Comparison of ENCODE assay signal across 7 mouse cellular contexts in the genomic region with DNA sequence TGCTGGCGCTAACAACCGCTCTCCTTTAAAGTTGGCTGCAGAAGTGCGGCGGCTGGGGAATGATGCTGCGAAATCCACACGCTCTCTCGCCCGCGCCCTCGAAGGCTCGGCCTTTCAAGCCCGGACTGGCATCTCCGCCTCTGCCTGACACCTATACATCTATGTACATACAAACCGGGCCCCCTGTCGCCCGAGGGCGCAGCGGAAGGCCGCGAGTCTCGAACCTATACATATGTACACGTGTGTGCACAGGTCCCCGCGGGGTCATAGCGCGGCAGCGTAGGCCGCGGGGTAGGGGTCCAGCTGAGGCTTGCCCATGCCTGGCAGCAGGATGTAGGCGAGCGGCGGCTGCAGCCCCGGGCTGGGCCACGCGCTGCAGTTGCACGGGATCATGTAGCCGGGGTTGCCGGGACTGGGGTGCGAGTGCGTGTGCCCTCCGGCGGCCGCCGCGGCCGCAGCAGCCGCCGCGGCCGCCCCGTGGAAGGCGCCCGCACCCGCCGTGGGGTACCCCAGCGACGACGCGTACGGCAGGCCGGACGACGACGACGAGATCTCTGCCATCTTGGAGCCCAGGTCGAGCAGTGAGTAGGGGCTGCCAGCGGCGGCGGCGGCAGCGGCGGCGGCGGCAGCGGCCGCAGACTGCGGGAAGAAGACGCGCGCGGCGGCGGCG. TPM values are rescaled to one million over a fixed set of nuclear protein-coding genes. Genes with fewer than 3 reads are reported as not detected.
DNase-seq lines count a peak whose midpoint lies in the region; ATAC-seq and TF ChIP-seq lines count a peak whose summit lies in the region.

No protein-coding gene starts in this region.

- no peaks in the 10 kb centered on the region for H3K9me3 ChIP-seq in lung, postnatal 0 days (ENCODE audit: low read length)
- H3K9me3 ChIP-seq in embryonic facial prominence, embryonic 12.5 days: no peaks in the 10 kb centered on the region
- no peaks in the 10 kb centered on the region for H3K9me3 ChIP-seq in hindbrain, postnatal 0 days (ENCODE audit: low read length)
- H3K9me3 ChIP-seq in midbrain, embryonic 15.5 days: no peaks in the 10 kb centered on the region

- peak overlapping the region; percentile 50 for H3K4me3 ChIP-seq in lung, postnatal 0 days (ENCODE audit: low read depth, low read length)
- peak overlapping the region; percentile 49 for H3K4me3 ChIP-seq in embryonic facial prominence, embryonic 12.5 days
- peak overlapping the region; percentile 52 for H3K4me3 ChIP-seq in hindbrain, postnatal 0 days (ENCODE audit: low read length)
- H3K4me3 ChIP-seq in midbrain, embryonic 15.5 days: peak overlapping the region; percentile 49

- peaks cover 10% of the 10 kb centered on the region; the same call in 1 of the 2 replicates for H3K4me1 ChIP-seq in lung, postnatal 0 days (ENCODE audit: insufficient read depth, low read depth, low read length)
- peaks cover 26% of the 10 kb centered on the region for H3K4me1 ChIP-seq in embryonic facial prominence, embryonic 12.5 days
- H3K4me1 ChIP-seq in hindbrain, postnatal 0 days (ENCODE audit: insufficient read depth, low read length): no peaks in the 10 kb centered on the region
- H3K4me1 ChIP-seq in midbrain, embryonic 15.5 days: peaks cover 48% of the 10 kb centered on the region

- TF ChIP-seq EP300 in lung, postnatal 0 days (IDR thresholded peaks at IDR 0.05): no peak

- no peak for DNase-seq in lung, postnatal 0 days (ENCODE audit: low spot score)
- DNase-seq in lung, postnatal 10 days: no peak
- peak; percentile 21 for DNase-seq in hindbrain, postnatal 0 days (ENCODE audit: low spot score)
- DNase-seq in MN1 (ENCODE audit: low spot score): no peak
- no peak for DNase-seq in frontal cortex, postnatal 36 days (ENCODE audit: low spot score in 2 of 2)

- WGBS in lung, postnatal 0 days: 1% methylated on average over 58 of the region's 84 CpGs
- WGBS in embryonic facial prominence, embryonic 12.5 days: under 1% methylated on average over 58 of the region's 84 CpGs
- 3% methylated on average over 73 of the region's 84 CpGs for WGBS in hindbrain, postnatal 0 days
- WGBS in midbrain, embryonic 15.5 days: under 1% methylated on average over 54 of the region's 84 CpGs

- no peak for TF ChIP-seq CTCF in lung, postnatal 0 days (IDR thresholded peaks at IDR 0.05)
- TF ChIP-seq CTCF in hindbrain, postnatal 0 days (IDR thresholded peaks at IDR 0.05; ENCODE audit: low read depth): no peak

- no peak for ATAC-seq in lung, postnatal 0 days
- no peak for ATAC-seq in embryonic facial prominence, embryonic 12.5 days (ENCODE audit: insufficient number of reproducible peaks, insufficient read depth, low FRiP score, low TSS enrichment)
- ATAC-seq in hindbrain, postnatal 0 days: no peak
- ATAC-seq in midbrain, embryonic 15.5 days (replicated peaks): no peak

- H3K27me3 ChIP-seq in lung, postnatal 0 days (replicated peaks; ENCODE audit: insufficient read depth, low read length): peaks cover 83% of the 10 kb centered on the region
- peaks cover 72% of the 10 kb centered on the region for H3K27me3 ChIP-seq in embryonic facial prominence, embryonic 12.5 days
- H3K27me3 ChIP-seq in hindbrain, postnatal 0 days (ENCODE audit: insufficient read depth, low read length): peaks cover 47% of the 10 kb centered on the region
- peaks cover 16% of the 10 kb centered on the region for H3K27me3 ChIP-seq in midbrain, embryonic 15.5 days (replicated peaks)

- H3K36me3 ChIP-seq in lung, postnatal 0 days (ENCODE audit: insufficient read depth, low read length): no peaks in the 10 kb centered on the region
- no peaks in the 10 kb centered on the region for H3K36me3 ChIP-seq in embryonic facial prominence, embryonic 12.5 days
- H3K36me3 ChIP-seq in hindbrain, postnatal 0 days (ENCODE audit: insufficient read depth, low read length): no peaks in the 10 kb centered on the region
- no peaks in the 10 kb centered on the region for H3K36me3 ChIP-seq in midbrain, embryonic 15.5 days (replicated peaks)

- no peak overlapping the region for H3K9ac ChIP-seq in lung, postnatal 0 days (replicated peaks; ENCODE audit: low read depth)
- H3K9ac ChIP-seq in embryonic facial prominence, embryonic 12.5 days: peak overlapping the region; percentile 52
- peak overlapping the region; percentile 56 for H3K9ac ChIP-seq in hindbrain, postnatal 0 days (replicated peaks; ENCODE audit: low read length)
- H3K9ac ChIP-seq in midbrain, embryonic 15.5 days: peak overlapping the region; percentile 45

- peak overlapping the region; percentile 79 for H3K4me2 ChIP-seq in lung, postnatal 0 days (replicated peaks; ENCODE audit: low read depth, low read length)
- peak overlapping the region; percentile 90 for H3K4me2 ChIP-seq in embryonic facial prominence, embryonic 12.5 days (replicated peaks)
- peak overlapping the region; percentile 68 for H3K4me2 ChIP-seq in hindbrain, postnatal 0 days (ENCODE audit: low read depth, low read length)
- H3K4me2 ChIP-seq in midbrain, embryonic 15.5 days: peak overlapping the region; percentile 74

- H3K27ac ChIP-seq in lung, postnatal 0 days (ENCODE audit: low read length): no peak overlapping the region
- no peak overlapping the region for H3K27ac ChIP-seq in embryonic facial prominence, embryonic 12.5 days
- peak overlapping the region; percentile 71; the same call in 1 of the 2 replicates for H3K27ac ChIP-seq in hindbrain, postnatal 0 days
- H3K27ac ChIP-seq in midbrain, embryonic 15.5 days: peak overlapping the region; percentile 85

RNA-seq across cellular contexts. Expression of a gene that starts 2.2 kb away (rescaled TPM):
- polyA plus RNA-seq in lung, postnatal 0 days (2015; fragmentation: Nextera tagmentation; extraction: Ambion mirVana): 0.11 and 0.14 TPM in 2 replicates
- polyA plus RNA-seq in embryonic facial prominence, embryonic 12.5 days (2016; fragmentation: Nextera tagmentation; extraction: Ambion mirVana): 3.5 and 4.4 TPM in 2 replicates
- 15.9 and 20.1 TPM in 2 replicates for total RNA-seq in hindbrain, postnatal 0 days (2014; rRNA removed)
- polyA plus RNA-seq in hindbrain, postnatal 0 days (2015; fragmentation: Nextera tagmentation; extraction: Ambion mirVana): 4.1 TPM in 2 replicates
- polyA plus RNA-seq in midbrain, embryonic 15.5 days (2015; fragmentation: Nextera tagmentation; extraction: Ambion mirVana): 9.8 and 11.6 TPM in 2 replicates

RNA-seq across cellular contexts. Expression of a gene that starts 32.1 kb away (rescaled TPM):
- polyA plus RNA-seq in lung, postnatal 0 days (2015; fragmentation: Nextera tagmentation; extraction: Ambion mirVana): not detected in 2 replicates
- not detected in 2 replicates for polyA plus RNA-seq in embryonic facial prominence, embryonic 12.5 days (2016; fragmentation: Nextera tagmentation; extraction: Ambion mirVana)
- total RNA-seq in hindbrain, postnatal 0 days (2014; rRNA removed): not detected in 2 replicates
- polyA plus RNA-seq in hindbrain, postnatal 0 days (2015; fragmentation: Nextera tagmentation; extraction: Ambion mirVana): not detected in 2 replicates
- polyA plus RNA-seq in midbrain, embryonic 15.5 days (2015; fragmentation: Nextera tagmentation; extraction: Ambion mirVana): not detected in 2 replicates

Comparison
In these comparisons a context has a peak if more than half of its experiments do, and no peak if none do; other contexts are left out.
1. H3K27ac ChIP-seq: peak in hindbrain, postnatal 0 days (single experiment) and midbrain, embryonic 15.5 days (single experiment); none in lung, postnatal 0 days (single experiment) and embryonic facial prominence, embryonic 12.5 days (single experiment).
2. Peak in every context shown above with its lines, with median percentiles within 50 percentile points of each other: H3K4me2 ChIP-seq and H3K4me3 ChIP-seq.